Mouse (Mus musculus) heart, postnatal 0 days (tissue): ENCODE data around the gene Cnn3.

Experiments
- CTCF ChIP-seq: IDR thresholded peaks from 2 replicates; pipeline ENCODE4 v1.5.1; 2016; ENCODE audit warnings: antibody characterized with exemption, control low read depth, low read depth
- EP300 ChIP-seq: IDR thresholded peaks from 2 replicates; pipeline ENCODE4 v1.6.1; 2016; ENCODE audit warnings: antibody characterized with exemption, low read depth

DNA sequence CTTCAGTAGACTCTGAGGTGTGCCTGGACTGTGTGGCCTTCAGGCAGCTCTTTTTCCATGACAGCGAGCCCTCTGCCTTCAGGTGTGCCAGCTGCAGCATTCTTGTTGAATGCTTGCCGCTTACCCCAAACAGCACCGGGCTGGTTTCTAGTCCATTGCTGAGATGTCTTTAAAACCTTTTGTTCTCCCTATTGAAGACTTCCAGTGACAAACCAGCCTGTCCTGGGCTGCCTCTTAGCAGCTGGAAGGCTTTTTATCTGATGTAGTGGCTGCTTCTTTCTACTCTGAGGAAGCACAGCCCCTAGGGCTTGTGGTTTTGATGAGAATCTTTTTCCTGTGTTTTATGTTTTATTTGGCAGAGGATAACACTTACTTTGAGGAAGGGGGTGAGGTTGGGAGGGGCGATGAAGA is 17.6 kb downstream of the Cnn3 start:
- no peak for TF ChIP-seq CTCF
- no peak for TF ChIP-seq EP300
